Mouse (Mus musculus) heart, adult 2 months (tissue): ENCODE data around the gene Lair1.

Experiments used
- CTCF ChIP-seq: fragments of 200-600 bp; IDR thresholded peaks from 2 replicates; pipeline ENCODE4 v1.8.1; 2022; ENCODE audit warnings: antibody characterized with exemption, mild to moderate bottlenecking, moderate library complexity
- EP300 ChIP-seq: fragments of 200-500 bp; IDR thresholded peaks from 2 replicates; pipeline ENCODE4 v1.6.1; 2011; ENCODE audit warnings: low read depth, low read length, control low read depth; ENCODE audit not compliant: insufficient read depth
- POLR2A ChIP-seq: fragments of 200-500 bp; IDR thresholded peaks from 2 replicates; pipeline ENCODE4 v1.6.1; 2011; ENCODE audit warnings: mild to moderate bottlenecking, low read depth, low read length, control low read depth; ENCODE audit not compliant: insufficient read depth

GRCm38 (mm10) chr7:4087238-4087895 is 24.4 kb upstream of the Lair1 start:
- TF ChIP-seq CTCF (no peak), POLR2A (no peak), EP300 (no peak)
